Mouse (Mus musculus): ENCODE results near the gene Prpf38b.
A peak's percentile ranks its signal among the peaks of the same experiment; 100 is the strongest.

Gene Prpf38b

DNA sequence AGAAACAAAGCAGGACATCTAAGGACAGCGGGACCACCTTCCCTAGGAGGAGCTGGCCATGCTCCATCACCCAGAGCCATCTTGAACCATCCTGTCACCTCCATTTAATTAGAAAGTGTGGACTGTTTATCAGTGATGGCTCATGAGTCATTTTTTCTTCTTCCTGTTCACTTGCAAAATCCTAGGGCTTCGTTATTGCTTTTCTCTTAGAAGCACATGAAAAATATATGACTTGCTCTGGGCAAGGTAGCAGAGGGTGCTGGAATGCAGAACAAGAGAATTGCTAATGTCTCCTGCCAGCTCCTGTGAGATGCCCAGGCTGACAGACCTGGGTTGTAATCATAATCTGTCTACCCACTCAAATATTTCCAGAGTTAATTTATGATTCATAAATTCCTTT, 50.7 kb downstream of the Prpf38b start:
- DNase-seq (ENCODE audit: low spot score in 2 of 2) = no peak

DNA sequence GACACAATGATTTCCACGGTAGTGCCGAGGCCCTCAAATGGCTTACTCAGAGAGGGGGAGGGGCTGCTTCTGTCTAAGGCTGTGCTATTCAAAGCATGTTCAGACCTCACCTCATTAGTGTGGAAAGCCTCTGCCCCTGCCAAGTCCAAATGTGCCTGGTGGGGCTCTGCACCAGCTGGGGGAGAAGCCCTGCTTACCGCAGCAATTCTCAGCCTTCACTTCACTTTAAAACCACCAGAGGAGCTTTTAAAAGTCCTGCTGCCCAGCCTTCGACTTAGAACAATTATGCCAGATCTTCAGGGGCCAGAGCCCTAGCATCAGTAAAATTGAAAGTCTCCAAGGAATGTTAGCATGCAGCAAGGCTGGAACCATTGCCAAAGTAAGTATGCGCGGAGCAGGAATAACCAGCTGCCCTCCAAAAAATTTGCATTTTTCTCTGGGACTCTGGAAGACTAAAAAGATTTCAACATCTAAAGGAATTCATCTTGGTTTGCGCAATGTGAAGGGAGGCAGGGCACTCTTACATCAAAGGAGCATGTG, 53.2 kb downstream of the Prpf38b start:
- DNase-seq (ENCODE audit: low spot score in 2 of 2) = peak; percentile 21 to 32

DNA sequence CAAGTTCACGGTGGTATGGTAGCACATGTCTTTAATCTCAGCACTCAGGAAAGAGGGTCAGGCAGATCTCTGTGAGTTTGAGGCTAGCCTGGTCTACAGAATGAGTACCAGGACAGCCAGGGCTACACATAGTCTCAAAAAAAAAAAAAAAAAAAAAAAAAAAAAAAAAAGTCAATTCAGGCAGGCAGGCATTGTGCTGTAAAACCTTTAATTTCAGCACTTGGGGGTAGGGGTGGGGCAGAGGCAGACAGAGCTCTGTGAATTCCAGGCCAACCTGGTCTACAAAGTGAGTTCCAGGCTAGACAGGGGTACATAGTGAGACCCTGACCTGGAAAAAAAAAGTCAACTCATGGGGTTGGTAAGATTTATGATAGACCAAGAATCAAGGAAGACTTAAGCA, 53.8 kb downstream of the Prpf38b start:
- no peak for DNase-seq (ENCODE audit: low spot score in 2 of 2)

DNA sequence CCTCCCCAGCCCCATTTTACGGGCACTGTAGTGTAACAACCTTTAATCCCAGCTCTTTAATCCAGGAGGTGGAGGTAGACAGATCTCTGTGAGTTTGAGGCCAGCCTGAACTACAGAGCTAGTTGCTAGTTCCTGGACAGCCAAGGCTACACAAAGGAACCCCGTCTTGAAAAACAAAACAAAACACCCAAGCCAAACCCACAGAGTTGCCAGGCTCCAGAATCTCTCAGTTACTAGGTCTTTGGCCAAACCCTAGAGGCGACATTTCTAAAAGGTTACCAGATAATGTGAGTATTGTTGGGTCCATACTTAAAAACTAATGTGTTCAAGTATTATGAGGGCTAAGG, 54.4 kb downstream of the Prpf38b start:
- no peak for DNase-seq (ENCODE audit: low spot score in 2 of 2)

DNA sequence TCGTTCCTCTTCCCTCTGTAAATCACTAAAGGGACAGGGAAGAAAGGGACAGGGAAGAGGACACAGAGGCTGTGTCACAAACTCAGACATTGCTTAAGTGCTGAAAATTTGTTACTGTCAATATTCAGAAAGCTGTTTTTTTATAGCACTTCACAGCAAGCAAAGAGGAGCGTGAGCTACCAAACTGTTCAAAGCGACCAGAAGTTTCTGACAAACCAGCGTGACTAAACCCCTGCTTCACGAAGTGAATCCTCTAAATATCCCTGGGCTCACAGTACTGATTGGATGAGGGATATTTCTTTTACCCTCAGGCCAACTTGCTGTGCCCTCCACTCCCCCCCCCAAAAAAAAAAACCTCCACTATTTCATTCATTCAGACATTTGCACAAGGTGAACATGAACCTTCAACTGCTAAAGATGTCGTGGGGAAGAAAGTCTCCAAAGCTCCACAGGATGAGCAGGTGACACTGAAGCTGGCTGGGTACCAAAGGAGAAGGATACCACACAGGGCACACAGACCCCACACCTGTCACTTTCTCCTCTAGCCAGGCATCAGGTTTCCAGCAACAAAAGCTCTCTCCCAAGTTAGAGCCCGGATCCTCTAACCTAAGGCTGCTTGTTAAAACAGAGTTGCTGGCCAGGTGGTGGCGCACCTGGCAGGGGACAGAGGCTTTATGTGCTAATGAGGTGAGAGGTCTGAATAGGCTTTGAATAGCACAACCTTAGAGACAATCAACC, 55.0 kb downstream of the Prpf38b start:
- DNase-seq (ENCODE audit: low spot score in 2 of 2) = no peak

DNA sequence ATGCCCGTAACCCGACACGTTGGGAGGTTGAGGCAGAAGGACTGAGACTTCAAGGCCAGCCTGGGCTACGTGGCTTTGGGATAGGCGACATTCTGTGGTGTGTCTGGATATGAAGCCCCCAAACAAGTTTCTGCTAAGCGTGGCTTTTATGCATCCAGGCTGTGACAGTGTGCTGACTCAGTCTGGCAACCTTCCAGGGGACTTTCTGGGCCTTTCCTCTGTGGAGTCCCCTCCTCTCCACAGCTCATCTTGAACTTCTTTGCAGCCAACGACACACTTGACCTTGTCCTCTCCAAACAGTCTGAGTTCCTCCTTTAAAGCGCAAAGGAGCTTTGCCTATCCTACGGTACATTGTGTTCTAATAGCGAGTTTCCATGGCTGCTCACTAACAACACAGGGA, 55.7 kb downstream of the Prpf38b start:
- DNase-seq (ENCODE audit: low spot score in 2 of 2) = no peak

DNA sequence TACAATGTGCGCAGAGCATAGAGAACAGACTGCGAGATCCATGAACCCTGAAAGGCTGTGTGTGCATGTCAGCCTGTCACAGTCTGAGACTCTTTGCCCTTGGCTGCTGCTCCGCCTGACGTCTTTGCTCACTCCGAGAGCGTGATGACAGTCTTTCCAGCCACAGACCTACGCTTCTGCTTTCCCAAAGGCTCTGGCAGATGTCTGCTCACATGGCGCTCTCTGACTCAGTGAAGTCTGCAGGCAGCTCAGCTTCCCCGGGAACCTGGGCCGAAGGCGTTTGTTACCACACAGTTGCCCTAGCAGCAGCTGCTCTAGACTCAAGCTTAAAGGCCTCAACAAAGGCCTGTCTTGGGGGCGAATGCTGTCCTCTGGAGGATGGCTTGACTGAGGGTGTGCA, 56.2 kb downstream of the Prpf38b start:
- peak; percentile 69 to 83 for DNase-seq (ENCODE audit: low spot score in 2 of 2)

DNA sequence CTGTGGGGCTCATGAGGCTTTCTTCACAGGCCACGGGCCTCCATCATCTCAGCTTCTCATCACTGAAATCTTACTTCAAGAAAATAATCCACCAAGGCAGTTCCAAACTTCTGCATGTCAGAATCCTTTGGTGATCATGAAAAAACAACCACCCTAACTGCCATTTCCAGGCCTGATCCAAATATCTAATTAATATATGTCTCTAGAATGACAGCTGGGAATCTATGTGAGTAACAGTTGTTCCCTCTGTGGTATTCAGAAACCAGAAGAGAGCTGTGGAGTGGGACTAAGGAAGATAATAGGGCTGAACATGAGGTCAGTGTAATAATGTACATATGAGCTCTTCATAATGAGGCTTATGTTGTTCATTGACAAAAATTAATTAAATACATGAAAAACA, 58.3 kb downstream of the Prpf38b start:
- no peak for DNase-seq (ENCODE audit: low spot score in 2 of 2)

Data from frontal cortex, postnatal 14 days (tissue).